ENCODE assay signal across 9 mouse cellular contexts in the genomic region with DNA sequence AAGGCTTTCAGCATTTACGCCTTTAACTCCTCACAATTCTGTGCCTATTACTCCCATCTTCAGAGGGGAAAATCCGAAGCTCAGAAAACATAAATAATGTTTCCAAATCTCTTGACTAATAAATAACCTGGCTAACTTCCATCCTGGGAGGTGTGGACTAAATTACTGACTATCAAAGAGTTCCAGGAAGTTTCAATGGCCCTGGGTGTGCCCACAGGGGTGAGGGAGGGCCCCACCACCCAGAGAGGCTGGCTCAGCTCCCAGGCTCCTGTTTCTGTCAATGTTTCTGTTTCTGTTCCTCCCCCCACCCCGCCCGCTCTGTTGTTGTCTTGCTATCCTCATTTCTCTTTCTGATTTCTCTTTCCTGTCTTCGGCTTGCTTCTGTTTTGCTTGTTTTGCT.
DNase-seq lines count a peak whose midpoint lies in the region; ATAC-seq lines count a peak whose summit lies in the region.
"Had no signal": no experiment of that assay in that cellular context is flagged by ENCODE, and none has a peak within 500 bp of the region (broad histone marks: within the 10 kb centered on the region; RNA-seq: fewer than 3 reads in every experiment).

No protein-coding gene starts in this region.

- H3K36me3 ChIP-seq in lung, embryonic 16.5 days (ENCODE audit: control insufficient read depth, insufficient read depth, low read length), result no peaks in the 10 kb centered on the region
- H3K36me3 ChIP-seq in forebrain, embryonic 11.5 days (ENCODE audit: control insufficient read depth, insufficient read depth, low read length), result no peaks in the 10 kb centered on the region

- peaks cover 59% of the 10 kb centered on the region for H3K4me1 ChIP-seq in lung, embryonic 16.5 days (replicated peaks; ENCODE audit: control insufficient read depth, insufficient read depth, low read length)
- peaks cover 12% of the 10 kb centered on the region; the same call in 1 of the 2 replicates for H3K4me1 ChIP-seq in forebrain, embryonic 11.5 days (replicated peaks; ENCODE audit: control insufficient read depth, insufficient read depth, low read length)

- H3K4me3 ChIP-seq in lung, embryonic 16.5 days (ENCODE audit: low read length), result no peak overlapping the region
- no peak overlapping the region for H3K4me3 ChIP-seq in forebrain, embryonic 11.5 days (ENCODE audit: low read depth, low read length)
- H3K4me3 ChIP-seq: erythroblast, embryonic 14.5 days had no signal

- DNase-seq in layer of hippocampus, adult 9-11 months, result peak; percentile 38
- DNase-seq in layer of hippocampus, adult 9-10 months (ENCODE audit: low spot score), result no peak
- peak; percentile 52 for DNase-seq in adrenal gland, postnatal 10 days
- peak; percentile 59 to 73 for DNase-seq in heart, postnatal 10 days
- DNase-seq in thymus, postnatal 10 days (ENCODE audit: low spot score in 2 of 2), result no peak
- no peak for DNase-seq in frontal cortex, adult 2 months (ENCODE audit: extremely low spot score in 1 of 2, low spot score in 1 of 2)
- DNase-seq in forebrain, embryonic 11.5 days (ENCODE audit: low spot score), result no peak

- intact Hi-C loops in heart, postnatal 10 days (cut with DNase I), result no loop called here

- H3K4me2 ChIP-seq in lung, embryonic 16.5 days (ENCODE audit: low read depth, low read length), result no peak overlapping the region
- no peak overlapping the region for H3K4me2 ChIP-seq in forebrain, embryonic 11.5 days (ENCODE audit: low read depth, low read length, severe bottlenecking)

- peak overlapping the region; percentile 74 for H3K27ac ChIP-seq in lung, embryonic 16.5 days (ENCODE audit: low read length)
- no peak overlapping the region for H3K27ac ChIP-seq in forebrain, embryonic 11.5 days (ENCODE audit: low read depth, low read length)

- ATAC-seq in lung, embryonic 16.5 days (ENCODE audit: low read depth), result peak; percentile 18; the same call in 1 of the 2 replicates
- no peak for ATAC-seq in forebrain, embryonic 11.5 days (replicated peaks; ENCODE audit: low FRiP score)

- no peaks in the 10 kb centered on the region for H3K27me3 ChIP-seq in lung, embryonic 16.5 days (ENCODE audit: control insufficient read depth, insufficient read depth, low read depth, low read length)
- H3K27me3 ChIP-seq in forebrain, embryonic 11.5 days (ENCODE audit: control insufficient read depth, insufficient read depth, low read length), result no peaks in the 10 kb centered on the region

- 38% methylated on average over 5 of the region's 5 CpGs for whole genome bisulfite sequencing in lung, embryonic 16.5 days
- WGBS in forebrain, embryonic 11.5 days, result 83% methylated on average over 5 of the region's 5 CpGs

- H3K9ac ChIP-seq in lung, embryonic 16.5 days (ENCODE audit: low read length), result 0 out of 2 replicates have a peak overlapping the region, but pooled peaks have one; percentile 16
- no peak overlapping the region for H3K9ac ChIP-seq in forebrain, embryonic 11.5 days (ENCODE audit: low read length)

- H3K9me3 ChIP-seq in lung, embryonic 16.5 days (ENCODE audit: control insufficient read depth, low read length), result no peaks in the 10 kb centered on the region
- no peaks in the 10 kb centered on the region for H3K9me3 ChIP-seq in forebrain, embryonic 11.5 days (ENCODE audit: control insufficient read depth, low read length)

Comparison
In these comparisons a context has a peak if more than half of its experiments do, and no peak if none do; other contexts are left out.
1. DNase-seq: peak in layer of hippocampus, adult 9-11 months (single experiment), adrenal gland, postnatal 10 days (single experiment) and heart, postnatal 10 days (2 of 2); none in layer of hippocampus, adult 9-10 months (single experiment), thymus, postnatal 10 days (0 of 2), frontal cortex, adult 2 months (0 of 2) and forebrain, embryonic 11.5 days (single experiment).